ENCODE assay signal across 21 mouse cellular contexts in genomic region chr5:146989051-146989450, GRCm38 (mm10). TPM values are rescaled to one million over a fixed set of nuclear protein-coding genes. Genes with fewer than 3 reads are reported as not detected.
DNase-seq lines count a peak whose midpoint lies in the region; ATAC-seq and TF ChIP-seq lines count a peak whose summit lies in the region.
"Had no signal": no experiment of that assay in that cellular context is flagged by ENCODE, and none has a peak within 500 bp of the region (broad histone marks: within the 10 kb centered on the region; RNA-seq: fewer than 3 reads in every experiment).

No protein-coding gene starts in this region.

- H3K4me2 ChIP-seq in intestine, postnatal 0 days (replicated peaks; ENCODE audit: low read depth), result no peak overlapping the region
- H3K4me2 ChIP-seq: embryonic facial prominence, embryonic 12.5 days; forebrain, embryonic 12.5 days; hindbrain, embryonic 13.5 days; intestine, embryonic 15.5 days had no signal

- H3K9me3 ChIP-seq in intestine, postnatal 0 days (ENCODE audit: control insufficient read depth), result no peaks in the 10 kb centered on the region
- H3K9me3 ChIP-seq: embryonic facial prominence, embryonic 12.5 days; forebrain, embryonic 12.5 days; heart, embryonic 10.5 days; hindbrain, embryonic 13.5 days; intestine, embryonic 15.5 days had no signal

- no peak for TF ChIP-seq CTCF in intestine, postnatal 0 days (IDR thresholded peaks at IDR 0.05; ENCODE audit: low read depth)

- H3K27ac ChIP-seq in intestine, postnatal 0 days (ENCODE audit: low read depth, low read length), result no peak overlapping the region
- H3K27ac ChIP-seq: embryonic facial prominence, embryonic 12.5 days; forebrain, embryonic 12.5 days; heart, embryonic 10.5 days; hindbrain, embryonic 13.5 days; intestine, embryonic 15.5 days had no signal

- peak; percentile 49 for DNase-seq in testis, postnatal 14 days (ENCODE audit: low spot score)
- no peak for DNase-seq in testis, postnatal 10 days (ENCODE audit: low spot score)
- DNase-seq in adrenal gland, adult 8-10 months, result peak; percentile 59
- DNase-seq in adrenal gland, postnatal 36 days, result peak; percentile 74 to 84
- DNase-seq in frontal cortex, postnatal 10 days (ENCODE audit: low spot score in 2 of 2), result no peak
- DNase-seq in lung, postnatal 25 days (ENCODE audit: low spot score), result no peak
- DNase-seq: cerebellum, adult 11 months; cerebellum, adult 8-10 months; cerebellum, postnatal 14 days; gastrocnemius, postnatal 25 days; heart, adult 11 months; kidney, adult 2 months had no signal

- no peak for ATAC-seq in intestine, postnatal 0 days
- ATAC-seq: activated CD4-positive, CD25-positive, alpha-beta regulatory T cell, adult 4 months; forebrain, embryonic 16.5 days; intestine, embryonic 15.5 days; Patski had no signal

- H3K4me1 ChIP-seq in intestine, postnatal 0 days (replicated peaks; ENCODE audit: control insufficient read depth, insufficient read depth, low read length), result no peaks in the 10 kb centered on the region
- H3K4me1 ChIP-seq: embryonic facial prominence, embryonic 12.5 days; intestine, embryonic 15.5 days had no signal

- no peaks in the 10 kb centered on the region for H3K36me3 ChIP-seq in intestine, postnatal 0 days (ENCODE audit: control insufficient read depth, insufficient read depth)
- H3K36me3 ChIP-seq: embryonic facial prominence, embryonic 12.5 days; forebrain, embryonic 12.5 days; heart, embryonic 10.5 days; hindbrain, embryonic 13.5 days; intestine, embryonic 15.5 days had no signal

- no peak overlapping the region for H3K9ac ChIP-seq in intestine, postnatal 0 days (ENCODE audit: low read depth, low read length)
- H3K9ac ChIP-seq: embryonic facial prominence, embryonic 12.5 days; forebrain, embryonic 12.5 days; hindbrain, embryonic 13.5 days; intestine, embryonic 15.5 days had no signal

- no peaks in the 10 kb centered on the region; the same call in 1 of the 2 replicates for H3K27me3 ChIP-seq in intestine, postnatal 0 days (replicated peaks; ENCODE audit: control insufficient read depth, insufficient read depth, low read length)
- H3K27me3 ChIP-seq: Patski had no signal

- H3K4me3 ChIP-seq in intestine, postnatal 0 days (ENCODE audit: low read depth, low read length), result no peak overlapping the region
- H3K4me3 ChIP-seq: embryonic facial prominence, embryonic 12.5 days; forebrain, embryonic 12.5 days; heart, embryonic 10.5 days; hindbrain, embryonic 13.5 days; intestine, embryonic 15.5 days had no signal

- 62% methylated on average over 5 of the region's 5 CpGs for WGBS in intestine, postnatal 0 days

RNA-seq across cellular contexts. Expression of gene Mtif3, which starts 25.5 kb away (rescaled TPM):
- total RNA-seq in adrenal gland, adult 8-10 months (2022), result 10 to 100 TPM; 30.6 to 38.0 (median 34.2) TPM
- 10 to 100 TPM; 24.0 to 31.5 TPM for total RNA-seq in adrenal gland, postnatal 36 days (2021)
- polyA plus RNA-seq in intestine, postnatal 0 days (2015; fragmentation: Nextera tagmentation; extraction: Ambion mirVana), result 29.9 and 32.3 TPM in 2 replicates

RNA-seq across cellular contexts. Expression of gene Gtf3a, which starts 40.6 kb away (rescaled TPM):
- 10 to 100 TPM; 24.8 to 30.4 (median 28.6) TPM for total RNA-seq in adrenal gland, adult 8-10 months (2022)
- total RNA-seq in adrenal gland, postnatal 36 days (2021), result 10 to 100 TPM; 26.6 to 33.1 TPM
- polyA plus RNA-seq in intestine, postnatal 0 days (2015; fragmentation: Nextera tagmentation; extraction: Ambion mirVana), result 64.9 and 66.6 TPM in 2 replicates

Comparison
In these comparisons a context has a peak if more than half of its experiments do, and no peak if none do; other contexts are left out.
1. DNase-seq: peak in testis, postnatal 14 days (single experiment), adrenal gland, adult 8-10 months (single experiment) and adrenal gland, postnatal 36 days (2 of 2); none in testis, postnatal 10 days (single experiment), frontal cortex, postnatal 10 days (0 of 2) and lung, postnatal 25 days (single experiment).